Mouse (Mus musculus): ENCODE data around the gene Olfr1264.

Gene Olfr1264

GRCm38 (mm10) chr2:90025477-90025876, at the start of gene Olfr1264:
TSS of gene Olfr1264 (minus strand) at chr2:90025577.
- DNase-seq: no peak

GRCm38 (mm10) chr2:90070065-90070464, 44.7 kb upstream of the Olfr1264 start:
- DNase-seq: no peak

GRCm38 (mm10) chr2:90063494-90063893, 38.1 kb upstream of the Olfr1264 start, which contains the start of gene Olfr140:
TSS of gene Olfr140 (minus strand) at chr2:90063594.
- DNase-seq: no peak

GRCm38 (mm10) chr2:90035037-90035436, 9.7 kb upstream of the Olfr1264 start, which contains the start of gene Olfr1265:
TSS of gene Olfr1265 (plus strand) at chr2:90035337.
- DNase-seq: no peak

- DNase-seq: no peak
Observed at GRCm38 (mm10) chr2:90011831-90012230, 13.5 kb downstream of the Olfr1264 start, which contains the start of gene Olfr1263. TSS of gene Olfr1263 (plus strand) at chr2:90012131.

GRCm38 (mm10) chr2:89999845-90000244, 25.5 kb downstream of the Olfr1264 start, which contains the start of gene Olfr1262:
TSS of gene Olfr1262 (plus strand) at chr2:90000145.
- no peak for DNase-seq

GRCm38 (mm10) chr2:89990921-89991320, 34.5 kb downstream of the Olfr1264 start, which contains the start of gene Olfr1261:
TSS of gene Olfr1261 (plus strand) at chr2:89991221.
- DNase-seq: no peak

- no peak for DNase-seq
Observed at GRCm38 (mm10) chr2:89977709-89978108, 47.7 kb downstream of the Olfr1264 start.

GRCm38 (mm10) chr2:89974184-89974583, 51.2 kb downstream of the Olfr1264 start, which contains the start of gene Olfr1260:
TSS of gene Olfr1260 (plus strand) at chr2:89974340.
- DNase-seq: no peak

All from thymus, postnatal 4 days (tissue).